Mouse (Mus musculus) thymus, adult 2 months (tissue): ENCODE data around the gene Rlbp1.

Experiments used
- CTCF ChIP-seq: fragments of 200-500 bp; IDR thresholded peaks from 2 replicates; pipeline ENCODE4 v1.5.1; 2012; ENCODE audit warnings: mild to moderate bottlenecking, control low read depth, low read length, moderate library complexity, borderline replicate concordance; ENCODE audit not compliant: control insufficient read depth, poor library complexity, insufficient read depth; ENCODE audit errors: extremely low read depth
- POLR2A ChIP-seq: fragments of 200-500 bp; IDR thresholded peaks from 2 replicates; pipeline ENCODE4 v1.6.1; 2012; ENCODE audit warnings: mild to moderate bottlenecking, low read length, control low read depth, moderate library complexity; ENCODE audit not compliant: control insufficient read depth, poor library complexity, insufficient read depth; ENCODE audit errors: extremely low read depth

GRCm38 (mm10) chr7:79358350-79359182 lies 28.3 kb downstream of the Rlbp1 start:
- TF ChIP-seq POLR2A (no peak), CTCF (no peak)
